Mouse (Mus musculus) B cell, adult 2 months (primary cell): ENCODE measurements around the gene Fam151b.
A peak's percentile ranks its signal among the peaks of the same experiment; 100 is the strongest.

Experiments used
- DNase-seq, 2 experiments: peaks; one replicate each; pipeline ENCODE4 v3.0.0; 2022

The Fam151b gene

DNA sequence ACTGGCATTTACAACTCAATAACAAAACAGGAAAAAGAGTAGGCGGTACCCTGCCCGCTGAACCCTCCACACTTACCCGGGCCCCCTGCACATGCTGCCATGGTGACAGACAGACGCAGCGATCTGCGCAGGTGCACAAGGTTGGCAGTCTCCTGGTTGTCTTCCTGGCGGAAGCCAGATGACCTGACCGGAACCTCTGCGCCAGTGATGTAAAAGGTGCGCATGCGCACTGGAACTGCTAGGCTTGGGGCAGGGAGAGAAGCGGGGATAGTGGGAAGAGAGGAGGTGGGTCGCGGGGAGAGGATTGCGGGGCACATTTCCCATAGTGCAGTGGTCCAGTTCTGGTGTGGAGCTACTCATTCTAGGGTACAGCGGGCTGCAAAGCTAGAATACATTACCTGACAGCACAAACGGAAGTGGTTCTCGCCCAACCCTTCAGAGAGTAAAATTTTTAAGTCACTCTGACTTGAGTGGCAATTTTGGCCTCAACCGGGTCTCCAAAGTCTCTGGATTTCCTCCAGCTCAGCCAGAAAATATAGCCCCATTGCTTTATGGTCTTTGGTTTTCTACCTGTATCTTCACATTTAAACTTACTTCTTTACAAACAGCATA is at the start of gene Fam151b:
Gene Fam151b, minus strand, starts transcription at position 164 of the 612 bp plus-strand sequence.
- peak; percentile 92 to 93 for DNase-seq

DNA sequence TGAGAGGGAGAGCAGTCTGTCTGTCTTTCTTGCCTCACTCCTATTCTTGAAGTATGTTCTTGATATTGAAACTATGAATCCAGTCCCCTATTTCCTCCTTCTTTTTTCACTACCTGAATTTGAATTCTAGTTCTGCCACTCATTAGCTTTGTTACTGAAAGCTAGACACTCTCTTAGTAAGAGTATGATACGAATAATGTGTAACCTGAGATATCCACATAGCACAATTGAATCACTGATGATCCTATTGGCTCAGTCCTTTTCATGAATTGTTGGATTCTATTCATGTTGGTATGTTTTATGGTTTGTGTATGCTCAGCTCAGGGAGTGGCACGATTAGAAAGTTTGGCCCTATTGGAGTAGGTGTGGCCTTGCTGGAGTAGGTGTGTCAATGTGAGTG is 48.4 kb upstream of the Fam151b start:
- DNase-seq: peak; percentile 9 to 24

DNA sequence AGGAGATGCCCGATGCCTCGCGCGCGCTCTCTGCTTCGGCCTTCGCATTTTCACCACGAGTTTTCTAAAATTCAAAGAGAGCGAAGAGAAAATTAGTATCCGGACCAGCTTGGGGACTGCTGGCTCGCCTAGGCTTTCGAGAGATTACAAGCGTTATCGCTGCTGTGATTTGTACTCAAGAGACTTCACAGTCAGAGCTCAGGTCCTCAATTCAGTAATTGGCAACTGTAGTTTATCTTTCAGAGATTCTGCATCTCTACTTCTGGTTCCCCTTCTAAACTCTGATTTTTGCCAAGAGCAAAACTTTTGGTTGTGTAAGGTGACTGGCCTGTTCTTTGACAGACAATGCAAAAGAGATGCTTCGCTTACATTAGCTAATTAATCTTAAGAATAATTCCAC is 47.4 kb upstream of the Fam151b start:
- no peak for DNase-seq

DNA sequence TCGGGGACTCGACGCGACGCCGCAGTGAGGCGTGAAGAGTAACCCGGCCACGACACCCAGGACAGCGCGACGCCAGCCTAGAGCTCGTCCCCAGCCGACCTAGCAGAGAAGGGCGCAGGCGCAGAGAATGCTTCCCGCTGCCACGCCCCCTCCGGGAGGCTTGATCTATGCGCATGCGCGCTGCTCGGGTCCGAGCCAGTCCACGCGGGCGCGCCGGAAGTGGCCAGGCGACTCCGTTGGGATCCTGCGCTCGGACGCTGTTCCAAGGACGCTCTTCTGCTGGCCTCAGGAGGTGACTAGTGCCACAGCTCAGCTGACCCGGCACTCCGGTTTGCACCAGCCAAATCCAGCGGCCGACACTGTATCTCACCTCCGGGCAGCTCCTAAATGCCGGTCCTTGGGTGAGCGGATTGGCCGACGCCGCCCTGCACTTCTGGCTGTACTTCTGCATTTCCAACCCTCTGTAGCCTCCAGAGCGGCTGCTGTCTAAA is 47.0 kb upstream of the Fam151b start, which contains the start of gene Zfyve16:
Gene Zfyve16, minus strand, starts transcription at position 148 of the 491 bp plus-strand sequence.
- DNase-seq: peak; percentile 95 to 97

DNA sequence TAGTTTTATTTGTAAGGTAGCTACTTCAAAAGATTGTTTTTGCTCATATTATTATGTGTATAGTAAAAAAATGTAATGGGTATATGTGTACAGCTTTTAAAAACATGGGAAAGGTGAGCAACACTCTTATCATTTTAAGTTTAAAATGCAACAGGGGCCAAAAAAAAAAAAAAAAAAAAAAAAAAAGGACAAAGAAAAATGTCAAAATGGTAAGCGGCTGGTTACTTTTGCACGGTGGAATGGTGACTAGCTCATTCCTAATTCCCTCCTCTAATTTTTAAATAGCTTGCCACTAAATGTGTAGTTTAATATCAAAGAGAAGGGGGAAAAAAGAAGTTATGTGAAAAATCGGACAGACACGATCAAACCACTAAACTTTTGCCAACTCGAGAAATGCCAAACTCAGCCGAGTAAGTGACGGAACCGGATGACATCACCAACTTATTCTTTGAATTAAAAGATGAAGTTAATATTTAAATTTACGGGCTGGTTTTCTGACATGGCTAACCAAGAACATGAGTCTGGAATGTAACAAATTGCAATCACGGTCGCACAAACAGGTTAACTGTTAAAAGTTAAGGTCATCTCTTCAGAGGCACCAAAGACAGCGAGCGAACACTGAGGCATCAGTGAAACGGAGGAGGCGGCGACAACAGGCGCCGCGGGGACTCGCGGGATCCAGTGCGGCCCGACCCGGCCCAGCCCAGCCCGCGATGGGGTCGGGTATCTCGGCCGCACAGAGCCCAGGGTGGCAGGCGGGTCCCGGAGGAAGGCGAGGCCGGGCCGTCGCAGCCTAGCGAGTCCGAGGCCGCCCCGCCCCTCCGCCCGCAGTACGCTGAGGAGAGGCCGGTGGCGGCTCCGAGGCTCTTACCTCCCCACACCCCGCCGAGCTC is 46.3 kb upstream of the Fam151b start:
- DNase-seq: no peak

DNA sequence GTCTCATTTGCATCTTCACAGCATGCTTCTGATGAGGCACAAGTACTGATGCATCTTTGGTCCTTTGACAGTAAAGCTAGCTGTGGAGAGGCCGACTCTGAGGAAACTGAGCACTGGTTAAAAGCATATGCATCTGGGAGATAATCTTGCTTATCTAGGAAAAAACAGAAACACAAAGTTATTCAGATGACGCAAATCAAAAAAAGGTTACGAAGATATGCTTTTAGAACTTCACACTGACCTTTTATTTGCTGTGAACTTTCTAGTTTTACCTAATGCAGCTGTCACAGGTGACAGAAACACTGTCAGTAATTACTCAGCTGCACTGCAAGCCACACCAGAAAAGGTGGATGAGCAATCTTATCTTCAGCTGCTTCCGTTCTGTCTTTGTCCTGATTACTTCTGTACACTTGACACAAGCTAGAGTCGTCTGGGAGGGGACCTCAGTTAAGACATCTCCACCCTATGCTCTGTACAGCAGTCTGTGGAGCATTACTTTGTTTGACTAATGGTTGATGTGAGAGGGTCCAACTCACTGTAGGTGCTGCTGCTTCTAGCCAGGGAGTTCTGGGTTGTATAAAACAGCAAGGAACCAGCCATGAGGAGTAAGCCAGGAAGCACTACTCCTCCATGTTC is 39.5 kb upstream of the Fam151b start:
- no peak for DNase-seq

DNA sequence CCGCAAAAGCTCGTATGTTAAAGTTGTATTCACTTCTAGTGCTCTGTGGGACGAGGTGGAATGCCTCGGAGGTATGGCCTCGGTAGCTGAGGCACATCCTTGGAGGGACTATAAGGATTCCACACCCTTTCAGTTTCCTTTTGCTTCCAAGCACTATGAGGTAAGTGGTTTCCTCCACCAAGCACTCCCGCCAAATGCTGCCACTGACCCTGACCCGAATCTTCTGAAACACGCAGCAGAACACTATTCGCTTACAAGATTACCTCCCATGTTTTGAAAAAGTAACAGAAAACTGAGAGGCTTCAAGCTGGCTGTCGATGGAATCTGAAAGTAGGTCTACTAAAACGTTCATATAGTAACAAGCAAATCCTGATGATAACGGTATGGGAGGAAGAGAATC is 21.1 kb upstream of the Fam151b start:
- no peak for DNase-seq

DNA sequence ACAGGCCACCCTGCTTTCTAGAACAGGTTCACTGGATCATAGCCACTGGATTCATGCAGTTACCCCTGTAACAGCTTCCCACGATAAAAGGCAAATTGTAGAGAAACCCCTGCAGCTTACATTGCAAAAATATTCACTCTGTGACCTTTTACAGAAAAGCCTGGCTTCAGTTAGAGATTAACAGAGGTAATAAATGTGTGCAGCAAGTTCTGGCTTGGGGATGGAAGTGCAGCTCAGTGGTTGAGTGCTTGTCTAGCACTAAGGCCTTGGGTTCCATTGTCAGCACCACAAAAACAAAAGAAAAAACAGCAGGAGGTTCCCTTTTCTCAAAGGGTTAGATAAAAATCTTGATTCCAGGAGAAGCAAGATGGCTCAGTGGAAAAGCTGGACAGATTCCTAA is 8.1 kb upstream of the Fam151b start:
- no peak for DNase-seq

DNA sequence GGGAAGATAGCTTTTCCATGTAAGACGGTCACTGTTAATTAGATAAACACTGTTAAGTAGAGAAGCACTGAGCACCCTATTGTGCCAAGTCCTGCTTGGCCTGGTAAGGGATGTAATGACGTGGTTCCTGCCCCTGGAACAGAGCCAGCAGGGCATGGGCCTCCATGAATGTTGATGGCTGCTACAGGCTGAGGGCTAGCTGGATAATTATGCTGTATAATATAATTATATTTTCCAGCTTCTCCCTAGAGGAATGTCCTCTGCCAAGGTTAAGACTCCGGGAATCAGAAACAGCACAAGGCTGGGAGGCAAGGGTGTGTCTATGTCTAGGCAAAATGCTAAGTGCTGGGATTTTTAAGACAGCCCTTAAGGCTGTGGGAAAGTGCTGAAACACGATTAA is 7.0 kb upstream of the Fam151b start:
- DNase-seq: no peak

DNA sequence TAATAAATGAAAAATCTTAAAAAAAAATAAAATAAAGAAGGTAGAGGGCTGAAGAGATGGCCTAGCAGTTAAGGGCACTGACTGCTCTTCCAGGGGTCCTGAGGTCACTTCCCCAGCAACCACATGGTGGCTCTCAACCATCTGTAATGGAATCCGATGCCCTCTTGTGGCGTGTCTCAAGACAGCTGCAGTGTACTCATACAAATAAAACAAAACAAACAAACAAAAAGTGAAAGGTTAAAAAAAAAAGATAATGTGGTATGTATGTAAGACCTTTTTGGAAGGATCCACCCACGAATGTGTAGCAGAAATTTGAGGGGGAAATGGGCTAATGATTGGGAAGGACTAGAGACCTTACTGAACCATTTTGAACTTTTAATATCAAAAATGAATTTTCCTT is 467 bp downstream of the Fam151b start:
- DNase-seq: peak; percentile 68 to 71

DNA sequence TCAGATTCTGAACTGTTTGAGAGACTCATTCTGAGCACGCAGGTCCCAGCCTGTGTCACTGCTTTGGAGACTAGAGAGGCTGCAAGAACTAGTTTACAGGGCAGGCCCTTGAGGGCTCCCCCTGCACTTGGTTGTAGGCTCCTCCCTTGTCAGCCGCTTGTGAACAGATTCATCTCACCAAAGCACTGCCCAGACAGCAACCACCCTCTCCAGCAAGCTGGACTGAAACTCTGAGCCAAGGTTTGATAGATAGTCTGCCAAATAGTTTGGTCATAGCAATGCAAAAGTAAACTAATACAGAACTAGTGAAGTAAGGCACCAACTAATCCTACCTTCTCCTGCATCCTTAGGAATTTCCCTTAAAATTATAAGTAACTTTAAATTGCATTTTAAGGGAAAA is 13.7 kb downstream of the Fam151b start:
- DNase-seq: no peak

DNA sequence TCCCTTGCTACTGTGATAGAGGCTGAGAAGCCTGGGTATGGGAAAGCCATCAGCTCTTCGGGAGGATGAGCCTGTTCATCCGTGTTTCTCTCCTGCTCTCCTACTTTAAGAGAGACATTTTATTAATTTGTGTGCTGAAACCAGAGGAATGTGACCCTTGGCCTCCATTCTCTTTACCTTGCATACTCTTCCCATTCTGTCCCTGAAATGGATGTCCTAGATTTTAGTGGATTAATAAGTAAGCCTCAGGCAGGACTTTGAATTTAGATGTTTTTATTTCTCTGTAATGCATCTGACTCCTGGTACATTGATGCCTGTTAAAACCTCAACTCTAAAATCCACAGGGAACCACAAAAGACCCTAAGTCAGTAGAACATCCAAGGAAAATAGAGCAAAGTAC is 14.4 kb downstream of the Fam151b start:
- no peak for DNase-seq

DNA sequence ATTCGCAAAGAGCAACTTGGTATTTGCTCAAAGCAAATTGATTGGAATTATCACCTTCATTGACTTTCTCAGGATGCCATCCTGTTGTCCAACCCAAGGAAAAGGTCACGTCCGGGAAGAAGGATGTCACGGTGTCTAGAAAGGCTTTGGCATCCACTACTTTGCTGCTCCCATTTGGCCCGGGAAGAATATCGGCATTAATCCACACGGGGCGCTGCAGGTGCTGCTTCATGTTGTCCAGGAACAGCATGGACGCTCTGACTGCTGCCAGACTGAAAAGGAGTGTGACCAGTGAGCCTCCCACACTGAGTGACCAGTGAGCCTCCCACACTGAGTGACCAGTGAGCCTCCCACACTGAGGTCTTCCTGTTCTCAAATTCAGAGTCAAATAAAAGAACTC is 15.9 kb downstream of the Fam151b start:
- DNase-seq: no peak

DNA sequence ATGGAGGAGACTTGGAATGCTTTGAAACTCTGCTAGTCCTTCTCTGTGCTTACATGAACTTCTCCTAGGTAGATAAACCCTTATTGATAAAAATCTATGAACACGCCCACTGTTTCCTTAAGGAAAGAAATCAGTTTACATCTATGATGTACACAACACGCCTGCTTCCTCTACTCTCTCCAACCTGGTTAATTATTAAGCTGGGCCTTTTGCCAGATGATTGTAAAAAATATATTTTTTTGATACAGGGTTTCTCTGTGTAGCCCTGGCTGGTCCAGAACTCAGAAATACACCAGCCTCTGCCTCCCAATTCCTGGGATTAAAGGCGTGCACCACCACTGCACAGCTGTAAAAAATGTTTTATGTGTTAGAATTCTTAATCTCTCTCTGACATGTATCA is 19.1 kb downstream of the Fam151b start:
- DNase-seq: no peak

DNA sequence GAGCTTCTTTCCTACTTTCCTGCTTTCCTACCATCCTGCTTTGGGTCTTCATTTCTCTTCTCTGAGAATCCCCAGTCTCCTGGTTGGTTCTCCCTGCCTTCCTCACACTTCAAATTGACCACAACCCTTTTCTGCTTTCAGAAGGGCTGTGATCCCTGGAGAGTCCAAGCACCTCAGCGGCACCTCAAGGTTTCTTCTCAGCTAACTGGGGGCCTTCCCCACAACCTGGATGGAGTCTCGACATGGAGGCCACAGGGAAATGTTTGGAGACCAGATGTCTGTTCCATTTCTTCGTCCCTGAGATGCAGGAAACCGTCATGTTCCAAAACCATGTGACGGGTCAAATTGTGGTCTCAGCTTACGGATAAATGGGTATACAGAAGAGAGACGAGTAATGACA is 36.9 kb downstream of the Fam151b start:
- no peak for DNase-seq

DNA sequence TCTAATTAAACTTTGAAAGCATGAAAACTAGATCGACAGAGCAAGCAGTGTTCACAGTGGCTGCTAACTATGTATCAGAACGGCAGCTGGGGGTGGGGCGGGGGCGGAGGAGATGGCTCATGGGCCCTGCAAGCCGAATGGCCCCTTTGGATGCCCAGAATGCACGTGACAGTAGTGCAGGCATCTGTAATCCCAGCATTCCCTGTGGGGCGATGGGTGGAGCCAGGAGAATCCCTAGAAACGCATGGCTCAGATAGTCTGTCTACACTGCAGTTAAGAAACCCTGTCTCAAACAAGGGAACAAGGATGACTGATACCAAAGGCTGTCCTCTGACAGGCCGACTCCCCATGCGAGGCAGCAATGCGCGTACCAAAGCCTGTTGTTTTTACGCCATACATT is 43.5 kb downstream of the Fam151b start:
- DNase-seq: no peak

DNA sequence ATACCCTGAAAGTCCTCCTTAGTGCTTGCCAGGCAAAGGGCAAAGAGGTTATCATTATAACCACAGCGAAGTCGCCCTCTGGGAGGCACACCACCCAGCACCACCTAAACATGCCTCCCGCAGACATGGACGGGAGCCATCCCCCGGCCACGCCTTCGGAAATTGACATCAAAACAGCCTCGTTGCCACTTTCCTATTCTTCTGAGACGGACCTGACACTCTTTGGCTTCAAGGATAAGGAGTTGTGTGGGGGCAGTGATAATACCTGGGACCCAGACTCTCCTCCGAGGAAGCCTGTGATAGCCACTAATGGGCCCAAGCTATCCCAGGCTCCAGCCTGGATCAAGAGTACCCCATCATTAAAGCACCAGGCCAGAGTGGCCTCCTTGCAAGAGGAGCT is 45.2 kb downstream of the Fam151b start:
- DNase-seq: no peak

DNA sequence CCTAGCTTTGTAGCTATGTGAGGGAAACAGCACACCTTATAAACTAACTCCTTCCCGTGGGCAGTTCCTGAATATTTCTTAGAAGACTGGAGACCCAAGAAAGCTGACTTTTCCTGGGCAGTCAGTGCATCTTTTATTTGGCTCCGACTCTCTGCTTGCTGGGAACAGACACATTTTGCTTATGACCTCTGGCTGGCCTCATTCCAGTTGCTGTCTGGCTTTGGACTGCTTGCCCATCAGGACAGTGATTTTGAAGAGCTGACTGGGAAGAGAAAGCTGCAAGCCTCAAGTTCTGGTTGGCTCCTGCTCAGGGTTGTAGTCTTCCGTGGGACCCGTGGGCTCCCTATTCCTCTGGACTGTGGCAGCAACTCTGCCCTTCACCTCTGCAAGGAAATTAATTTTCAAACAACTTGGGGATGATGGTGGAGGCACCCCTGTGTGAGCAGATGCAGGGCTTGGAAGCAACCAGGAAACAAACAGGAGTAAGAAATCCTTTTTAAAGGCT is 56.4 kb downstream of the Fam151b start:
- DNase-seq: no peak

DNA sequence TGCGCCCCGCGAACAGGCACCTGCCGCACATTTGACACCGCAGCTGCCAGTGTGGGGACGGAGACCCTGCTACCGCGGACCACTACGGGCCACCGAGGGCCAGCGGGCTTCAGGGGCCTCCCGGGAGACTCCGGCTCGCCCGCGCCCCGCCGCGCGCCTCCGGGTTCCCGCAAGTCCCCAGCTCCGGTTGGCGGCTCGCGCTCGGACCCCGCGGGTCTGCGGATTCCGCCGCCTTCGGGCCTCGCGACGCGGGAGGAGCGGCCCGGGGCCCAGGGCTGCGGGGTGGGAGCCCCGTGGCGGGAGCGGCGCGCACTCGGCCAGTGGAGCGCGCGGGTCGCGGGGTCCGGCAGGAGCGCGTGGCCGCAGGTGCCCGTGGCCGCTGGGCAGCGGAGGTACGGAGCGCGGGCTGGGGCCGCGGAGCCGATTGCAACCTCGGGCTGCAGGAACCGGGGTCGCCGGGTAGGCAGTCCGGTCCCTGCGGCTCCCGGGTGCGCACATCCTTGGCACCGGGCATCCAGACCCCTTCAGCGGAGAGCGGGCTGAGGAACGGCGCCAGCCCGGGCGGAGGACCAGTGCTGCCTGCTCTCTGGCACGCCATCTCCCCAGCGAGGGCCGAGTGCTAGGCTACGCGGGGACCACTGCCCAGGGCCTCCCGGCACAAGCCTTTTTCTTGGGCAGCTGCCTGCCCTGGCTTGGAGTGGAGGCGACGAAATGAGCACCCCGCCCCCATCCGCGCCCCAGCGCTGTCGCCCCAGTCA is 57.3 kb downstream of the Fam151b start:
- DNase-seq: peak; percentile 3 to 5

DNA sequence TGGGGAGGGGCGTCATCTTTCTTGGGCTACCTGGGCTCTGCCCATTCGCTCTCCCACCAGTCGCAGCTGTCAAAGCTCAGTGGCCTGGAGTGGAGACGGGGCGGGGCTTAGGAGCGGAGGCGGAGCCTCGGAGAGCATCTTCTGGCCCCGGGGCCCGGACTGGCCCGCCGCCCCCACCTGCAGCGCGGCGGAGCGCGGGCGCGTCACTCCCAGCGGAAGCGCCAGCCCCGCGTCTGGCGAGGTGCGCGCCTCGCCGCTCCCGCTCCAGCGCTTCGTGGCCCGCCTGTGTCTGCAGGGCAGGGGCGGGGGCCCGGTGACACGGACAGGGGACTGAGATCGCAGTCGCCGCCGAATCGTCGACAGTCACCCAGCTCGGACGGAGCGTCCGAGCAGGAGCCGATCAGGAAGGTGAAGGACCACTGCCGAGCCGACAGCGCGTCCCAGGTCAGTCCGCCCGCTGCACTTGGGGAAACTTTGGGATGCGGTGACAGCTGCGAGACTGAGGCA is 58.0 kb downstream of the Fam151b start, which contains the start of gene Ankrd34b:
Gene Ankrd34b, plus strand, starts transcription at position 139 of the 507 bp plus-strand sequence.
- peak; percentile 46 to 50 for DNase-seq

DNA sequence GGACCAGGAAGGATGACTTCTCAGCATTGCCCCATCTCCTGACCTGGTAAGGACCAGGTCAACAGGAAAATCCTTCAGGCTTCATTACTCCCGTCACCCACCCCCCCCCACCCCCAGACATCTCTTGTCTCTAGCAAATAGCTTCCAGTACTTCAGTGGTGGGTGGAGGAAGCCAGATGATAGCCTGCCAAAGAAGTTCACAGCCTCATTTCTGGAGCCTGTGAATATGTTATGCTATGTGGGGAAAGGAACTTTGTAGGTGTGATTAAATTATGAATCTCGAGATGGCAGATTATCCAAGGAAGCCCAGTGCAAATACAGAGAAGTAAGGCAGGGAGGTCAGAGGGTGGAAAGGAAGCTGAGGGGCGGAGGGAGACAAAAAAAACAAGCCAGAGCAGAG is 60.1 kb downstream of the Fam151b start:
- no peak for DNase-seq

DNA sequence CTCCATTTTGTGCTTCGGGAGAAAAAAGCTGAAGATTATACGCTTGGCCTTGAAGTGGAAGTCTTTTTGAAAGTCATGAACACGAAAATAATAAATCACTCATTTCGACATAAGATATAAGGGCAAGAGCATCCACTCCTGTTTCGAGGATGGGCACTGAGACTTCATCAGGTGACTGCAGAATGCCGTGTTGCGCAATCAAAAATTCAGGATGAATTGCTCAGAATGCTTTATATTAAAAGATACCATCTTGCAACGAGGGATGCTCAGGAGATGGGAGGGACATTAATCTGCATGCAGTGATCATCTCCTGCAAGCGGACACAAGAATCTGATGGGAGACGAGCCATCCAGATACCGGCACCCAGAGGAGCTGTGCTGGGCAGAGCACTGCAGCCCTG is 64.2 kb downstream of the Fam151b start:
- DNase-seq: no peak
